Mouse (Mus musculus): ENCODE results near the gene Dock9. TPM values are rescaled to one million over a fixed set of nuclear protein-coding genes. Genes with fewer than 3 reads are reported as not detected.

Gene Dock9
- polyA plus RNA-seq, 1 experiment from 2014 or later, result 4.1 TPM

- H3K4me3 ChIP-seq, result no peak overlapping the region
- H3K36me3 ChIP-seq (replicated peaks), result 0 out of 2 replicates have a peak, but pooled peaks cover 1% of the 10 kb centered on the region
- H3K27ac ChIP-seq (replicated peaks), result no peak overlapping the region
- H3K27me3 ChIP-seq (replicated peaks; ENCODE audit: low read depth, poor library complexity, severe bottlenecking), result no peaks in the 10 kb centered on the region
- H3K4me1 ChIP-seq, result no peaks in the 10 kb centered on the region
- peaks cover 3% of the 10 kb centered on the region; the same call in 1 of the 2 replicates for H3K9me3 ChIP-seq
- no peak for DNase-seq (ENCODE audit: low spot score)
- WGBS, result 83% methylated on average over 10 of the region's 10 CpGs
Measured at GRCm38 (mm10) chr14:121615431-121615830, 182.2 kb downstream of the Dock9 start.

GRCm38 (mm10) chr14:121614461-121615170 is 183.0 kb downstream of the Dock9 start:
- 88% methylated on average over 6 of the region's 6 CpGs for WGBS
- Histone ChIP-seq H3K27me3 (replicated peaks; ENCODE audit: low read depth, poor library complexity, severe bottlenecking) (no peaks in the 10 kb centered on the region), H3K27ac (replicated peaks) (no peak overlapping the region), H3K4me1 (no peaks in the 10 kb centered on the region), H3K4me3 (no peak overlapping the region), H3K9me3 (no peaks in the 10 kb centered on the region), H3K36me3 (replicated peaks) (no peaks in the 10 kb centered on the region)
- no peak for DNase-seq (ENCODE audit: low spot score)

GRCm38 (mm10) chr14:121613490-121613889 is 184.1 kb downstream of the Dock9 start:
- Histone ChIP-seq H3K9me3 (no peaks in the 10 kb centered on the region), H3K4me3 (no peak overlapping the region), H3K27me3 (replicated peaks; ENCODE audit: low read depth, poor library complexity, severe bottlenecking) (no peaks in the 10 kb centered on the region), H3K36me3 (replicated peaks) (no peaks in the 10 kb centered on the region), H3K4me1 (peaks cover 3% of the 10 kb centered on the region), H3K27ac (replicated peaks) (no peak overlapping the region)
- WGBS, result 87% methylated on average over 3 of the region's 3 CpGs
- no peak for DNase-seq (ENCODE audit: low spot score)

GRCm38 (mm10) chr14:121612926-121613325 is 184.7 kb downstream of the Dock9 start:
- Histone ChIP-seq H3K4me1 (peaks cover 8% of the 10 kb centered on the region), H3K4me3 (no peak overlapping the region), H3K27me3 (replicated peaks; ENCODE audit: low read depth, poor library complexity, severe bottlenecking) (no peaks in the 10 kb centered on the region), H3K27ac (replicated peaks) (no peak overlapping the region), H3K36me3 (replicated peaks) (no peaks in the 10 kb centered on the region), H3K9me3 (no peaks in the 10 kb centered on the region)
- no peak for DNase-seq (ENCODE audit: low spot score)
- WGBS, result 90% methylated on average over 4 of the region's 4 CpGs

DNA sequence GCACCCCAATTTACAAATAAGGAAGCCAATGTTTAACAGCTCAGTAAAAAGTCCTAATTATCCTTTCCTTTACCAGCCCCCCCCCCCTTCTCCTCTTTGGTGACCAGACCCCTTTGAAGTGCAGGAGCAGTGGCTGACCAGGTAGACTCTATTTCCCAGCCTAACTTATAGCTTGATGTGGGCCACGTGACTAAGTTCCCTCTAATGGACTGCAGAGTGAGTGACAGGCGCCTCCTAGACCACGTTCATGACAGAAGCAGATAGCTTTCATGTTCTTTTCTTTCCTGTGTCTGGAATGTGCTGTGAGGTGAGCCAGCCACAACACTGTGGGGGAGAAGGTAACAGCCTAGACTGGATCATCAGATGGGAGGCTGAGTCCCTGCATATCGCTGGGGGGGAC is 186.1 kb downstream of the Dock9 start:
- Histone ChIP-seq H3K4me1 (peaks cover 12% of the 10 kb centered on the region), H3K4me3 (no peak overlapping the region), H3K36me3 (replicated peaks) (no peaks in the 10 kb centered on the region), H3K9me3 (no peaks in the 10 kb centered on the region), H3K27ac (replicated peaks) (no peak overlapping the region), H3K27me3 (replicated peaks; ENCODE audit: low read depth, poor library complexity, severe bottlenecking) (no peaks in the 10 kb centered on the region)
- WGBS, result 69% methylated on average over 4 of the region's 4 CpGs
- DNase-seq (ENCODE audit: low spot score), result no peak

GRCm38 (mm10) chr14:121611098-121611497 is 186.5 kb downstream of the Dock9 start:
- DNase-seq (ENCODE audit: low spot score), result no peak
- Histone ChIP-seq H3K4me1 (peaks cover 12% of the 10 kb centered on the region), H3K27me3 (replicated peaks; ENCODE audit: low read depth, poor library complexity, severe bottlenecking) (no peaks in the 10 kb centered on the region), H3K36me3 (replicated peaks) (no peaks in the 10 kb centered on the region), H3K9me3 (no peaks in the 10 kb centered on the region), H3K27ac (replicated peaks) (no peak overlapping the region), H3K4me3 (no peak overlapping the region)
- 83% methylated on average over 4 of the region's 4 CpGs for whole genome bisulfite sequencing

GRCm38 (mm10) chr14:121608522-121608921 is 189.1 kb downstream of the Dock9 start:
- peak overlapping the region; percentile 62; the same call in 1 of the 2 replicates for H3K27ac ChIP-seq (replicated peaks)
- DNase-seq (ENCODE audit: low spot score), result peak; percentile 37
- no peaks in the 10 kb centered on the region for H3K27me3 ChIP-seq (replicated peaks; ENCODE audit: low read depth, poor library complexity, severe bottlenecking)
- no peaks in the 10 kb centered on the region for H3K36me3 ChIP-seq (replicated peaks)
- peaks cover 12% of the 10 kb centered on the region for H3K4me1 ChIP-seq
- H3K4me3 ChIP-seq, result peak overlapping the region; percentile 36; the same call in 1 of the 2 replicates
- 11% methylated on average over 5 of the region's 5 CpGs for WGBS
- H3K9me3 ChIP-seq, result no peaks in the 10 kb centered on the region

DNA sequence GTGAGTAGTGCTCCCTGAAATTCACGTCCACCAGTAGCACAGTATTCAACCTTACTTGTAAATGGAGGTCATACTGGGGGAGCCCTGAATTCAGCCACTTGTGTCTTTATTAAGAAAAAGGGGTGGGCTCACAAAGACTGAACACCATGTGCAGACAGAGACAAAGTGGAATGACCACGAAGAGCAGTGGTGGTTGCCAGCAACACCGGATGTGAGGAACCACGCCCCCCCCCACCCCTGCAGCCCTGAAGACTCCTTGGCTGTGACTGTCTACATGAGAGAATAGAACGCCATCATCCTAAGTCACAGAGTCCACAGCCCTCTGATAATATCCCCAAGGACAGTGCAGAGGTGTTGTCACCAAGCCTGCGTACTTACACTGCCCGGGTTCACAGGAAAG is 191.2 kb downstream of the Dock9 start:
- 91% methylated on average over 7 of the region's 7 CpGs for WGBS
- H3K4me1 ChIP-seq, result peaks cover 12% of the 10 kb centered on the region
- DNase-seq (ENCODE audit: low spot score), result no peak
- H3K27me3 ChIP-seq (replicated peaks; ENCODE audit: low read depth, poor library complexity, severe bottlenecking), result no peaks in the 10 kb centered on the region
- H3K36me3 ChIP-seq (replicated peaks), result no peaks in the 10 kb centered on the region
- no peak overlapping the region for H3K4me3 ChIP-seq
- H3K27ac ChIP-seq (replicated peaks), result no peak overlapping the region
- no peaks in the 10 kb centered on the region for H3K9me3 ChIP-seq

DNA sequence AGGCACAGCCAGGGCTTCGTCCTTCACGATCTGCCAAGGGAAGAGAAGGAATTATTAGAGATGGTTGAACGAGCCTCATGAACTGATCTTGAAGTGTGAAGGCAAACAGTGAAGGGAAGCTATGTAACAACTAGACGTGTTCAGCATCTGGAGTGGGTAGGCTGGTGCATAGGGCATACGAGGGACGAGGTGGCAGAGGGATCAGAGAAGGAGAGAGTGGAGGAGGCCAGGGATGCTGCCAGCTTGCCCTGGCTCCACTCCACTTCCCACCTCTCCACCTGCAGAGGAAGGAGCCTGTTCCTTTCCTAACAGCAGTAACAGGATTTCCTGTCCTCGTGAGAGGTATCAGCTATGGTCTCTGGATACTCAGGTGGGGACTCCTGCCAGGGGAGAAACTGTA is 192.4 kb downstream of the Dock9 start:
- H3K27ac ChIP-seq (replicated peaks), result no peak overlapping the region
- no peaks in the 10 kb centered on the region for H3K9me3 ChIP-seq
- 84% methylated on average over 7 of the region's 7 CpGs for WGBS
- no peaks in the 10 kb centered on the region for H3K27me3 ChIP-seq (replicated peaks; ENCODE audit: low read depth, poor library complexity, severe bottlenecking)
- H3K4me3 ChIP-seq, result no peak overlapping the region
- peaks cover 12% of the 10 kb centered on the region for H3K4me1 ChIP-seq
- DNase-seq (ENCODE audit: low spot score), result no peak
- no peaks in the 10 kb centered on the region for H3K36me3 ChIP-seq (replicated peaks)

DNA sequence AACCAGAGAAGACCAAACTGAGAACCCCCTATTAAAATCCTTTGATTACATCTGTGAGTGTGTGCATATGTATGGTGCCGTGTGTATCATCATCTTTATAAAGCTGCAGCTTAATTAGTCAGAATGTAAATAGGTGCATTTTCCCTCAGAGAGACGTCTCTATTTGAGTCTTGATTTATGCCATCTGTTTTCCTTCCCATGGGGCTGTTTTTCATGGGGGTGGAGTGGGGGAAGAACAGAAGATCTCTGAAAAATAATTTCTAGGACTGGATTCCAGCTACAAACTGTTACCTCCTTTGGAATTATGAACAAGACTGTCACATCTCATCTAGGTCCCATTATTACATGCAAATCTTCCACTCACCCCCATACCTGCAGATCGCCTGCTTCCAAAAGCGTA is 193.1 kb downstream of the Dock9 start:
- Histone ChIP-seq H3K27ac (replicated peaks) (no peak overlapping the region), H3K4me3 (no peak overlapping the region), H3K27me3 (replicated peaks; ENCODE audit: low read depth, poor library complexity, severe bottlenecking) (no peaks in the 10 kb centered on the region), H3K4me1 (peaks cover 12% of the 10 kb centered on the region), H3K36me3 (replicated peaks) (no peaks in the 10 kb centered on the region), H3K9me3 (no peaks in the 10 kb centered on the region)
- 79% methylated on average over 4 of the region's 4 CpGs for WGBS
- DNase-seq (ENCODE audit: low spot score), result no peak

GRCm38 (mm10) chr14:121602610-121603009 is 195.0 kb downstream of the Dock9 start:
- H3K4me1 ChIP-seq, result peaks cover under 1% of the 10 kb centered on the region
- DNase-seq (ENCODE audit: low spot score), result no peak
- WGBS, result 84% methylated on average over 6 of the region's 6 CpGs
- no peak overlapping the region for H3K4me3 ChIP-seq
- no peaks in the 10 kb centered on the region for H3K9me3 ChIP-seq
- no peaks in the 10 kb centered on the region for H3K36me3 ChIP-seq (replicated peaks)
- no peak overlapping the region for H3K27ac ChIP-seq (replicated peaks)
- H3K27me3 ChIP-seq (replicated peaks; ENCODE audit: low read depth, poor library complexity, severe bottlenecking), result no peaks in the 10 kb centered on the region

DNA sequence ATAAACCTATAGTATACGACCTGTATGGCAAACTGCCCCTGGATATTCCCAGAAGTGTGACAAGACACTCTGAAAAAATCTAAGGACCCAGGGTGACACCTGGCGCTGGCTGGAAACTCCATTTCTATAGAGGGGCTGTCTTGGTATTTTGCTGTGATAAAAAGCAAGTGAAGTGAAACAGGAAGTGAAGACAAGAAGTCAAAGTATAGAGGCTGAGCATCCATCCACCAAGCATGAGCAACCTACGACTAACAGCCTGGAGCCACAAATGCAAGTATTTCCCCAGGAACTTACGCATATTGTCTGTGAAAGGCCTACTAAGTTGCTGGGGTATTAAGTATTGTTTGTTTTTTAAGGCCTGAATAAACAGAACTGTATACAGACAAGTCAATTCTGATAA is 197.1 kb downstream of the Dock9 start:
- 92% methylated on average over 4 of the region's 4 CpGs for WGBS
- Histone ChIP-seq H3K36me3 (replicated peaks) (no peaks in the 10 kb centered on the region), H3K4me1 (0 out of 2 replicates have a peak, but pooled peaks cover 6% of the 10 kb centered on the region)

DNA sequence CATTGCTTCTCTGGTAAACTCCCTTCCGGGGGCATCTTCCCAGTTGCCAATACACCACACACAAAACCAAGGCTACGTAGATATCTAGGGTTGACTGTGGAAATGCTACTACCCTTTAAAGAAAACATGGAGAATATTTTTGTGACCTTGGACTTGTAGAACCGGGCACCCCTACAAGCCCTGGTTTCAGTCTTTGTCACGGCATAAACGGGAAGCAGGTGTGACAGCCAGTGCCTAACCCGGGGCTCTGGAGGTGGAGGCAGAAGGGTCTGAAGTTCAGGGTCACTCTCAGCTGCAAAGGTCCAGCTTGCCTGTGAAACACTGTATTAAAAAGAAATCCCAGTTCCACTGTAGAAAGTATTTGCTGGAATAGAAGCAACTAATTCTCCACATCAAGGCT is 200.6 kb downstream of the Dock9 start:
- H3K4me1 ChIP-seq, result peaks cover 19% of the 10 kb centered on the region
- H3K27me3 ChIP-seq (replicated peaks; ENCODE audit: low read depth, poor library complexity, severe bottlenecking), result no peaks in the 10 kb centered on the region
- H3K27ac ChIP-seq (replicated peaks), result no peak overlapping the region
- H3K36me3 ChIP-seq (replicated peaks), result no peaks in the 10 kb centered on the region
- WGBS, result 70% methylated on average over 6 of the region's 6 CpGs
- no peaks in the 10 kb centered on the region for H3K9me3 ChIP-seq
- no peak overlapping the region for H3K4me3 ChIP-seq
- DNase-seq (ENCODE audit: low spot score), result no peak

More for the DNA sequence above, 197.1 kb downstream of the Dock9 start:
- H3K9me3 ChIP-seq, result no peaks in the 10 kb centered on the region
- H3K27me3 ChIP-seq (replicated peaks; ENCODE audit: low read depth, poor library complexity, severe bottlenecking), result no peaks in the 10 kb centered on the region
- H3K27ac ChIP-seq (replicated peaks), result no peak overlapping the region
- no peak for DNase-seq (ENCODE audit: low spot score)
- no peak overlapping the region for H3K4me3 ChIP-seq
